Mouse (Mus musculus): Measurements from ENCODE around the gene Ip6k1. TPM values are rescaled to one million over a fixed set of nuclear protein-coding genes. Genes with fewer than 3 reads are reported as not detected.
A peak's percentile ranks its signal among the peaks of the same experiment; 100 is the strongest.
"Not testable (repeated sequence)": the region's sequence is repeated elsewhere in the genome, so short reads cannot be mapped to it uniquely, and the experiment has no call there.

The Ip6k1 gene
- total RNA-seq, 2 experiments from 2014 or later: 123 to 128 TPM

DNA sequence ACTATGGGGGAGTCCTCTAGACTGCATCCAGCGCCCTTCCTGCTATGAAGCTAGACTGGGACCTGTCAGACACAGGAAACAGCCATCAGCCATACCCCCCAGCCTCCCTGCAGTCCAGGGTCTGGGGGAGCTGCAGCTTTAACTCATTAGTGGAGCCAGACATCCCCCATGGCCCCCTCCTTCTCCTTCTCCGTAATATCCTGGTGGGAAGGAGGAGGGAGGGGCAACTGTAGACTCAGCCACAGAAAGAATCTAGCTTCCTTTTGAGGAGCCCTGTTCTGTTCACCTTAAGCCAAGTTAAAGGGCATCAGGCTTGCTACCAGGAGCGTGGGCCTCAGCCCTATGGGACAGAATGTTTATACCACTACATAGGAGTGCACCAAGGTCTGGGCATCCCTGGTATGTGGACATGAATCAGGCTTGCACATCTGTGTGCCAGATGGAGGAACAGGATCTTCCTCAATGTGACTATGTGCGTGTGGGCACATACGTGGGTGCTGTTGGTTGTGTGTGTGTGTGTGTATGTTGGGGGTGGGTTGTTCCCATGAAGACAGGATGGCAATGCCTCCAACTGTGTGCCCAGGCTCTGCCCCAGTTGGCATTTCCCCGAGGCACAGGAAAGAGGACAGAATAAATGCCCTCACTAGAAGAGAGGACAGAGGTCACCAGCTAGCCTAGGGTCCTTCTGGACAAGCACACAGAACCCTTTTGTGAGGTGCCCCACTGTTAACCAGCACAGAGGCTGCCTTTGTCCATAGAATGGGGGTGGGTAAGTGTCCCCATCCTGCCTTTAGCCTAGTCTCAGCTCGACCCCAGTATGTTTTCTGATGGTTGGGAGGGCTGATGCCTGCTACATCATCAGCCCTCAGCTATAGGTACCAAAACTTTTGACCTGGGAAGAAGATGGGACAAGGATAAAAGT, 20.4 kb upstream of the Ip6k1 start:
- no peak for DNase-seq (ENCODE audit: low spot score in 2 of 2)

DNA sequence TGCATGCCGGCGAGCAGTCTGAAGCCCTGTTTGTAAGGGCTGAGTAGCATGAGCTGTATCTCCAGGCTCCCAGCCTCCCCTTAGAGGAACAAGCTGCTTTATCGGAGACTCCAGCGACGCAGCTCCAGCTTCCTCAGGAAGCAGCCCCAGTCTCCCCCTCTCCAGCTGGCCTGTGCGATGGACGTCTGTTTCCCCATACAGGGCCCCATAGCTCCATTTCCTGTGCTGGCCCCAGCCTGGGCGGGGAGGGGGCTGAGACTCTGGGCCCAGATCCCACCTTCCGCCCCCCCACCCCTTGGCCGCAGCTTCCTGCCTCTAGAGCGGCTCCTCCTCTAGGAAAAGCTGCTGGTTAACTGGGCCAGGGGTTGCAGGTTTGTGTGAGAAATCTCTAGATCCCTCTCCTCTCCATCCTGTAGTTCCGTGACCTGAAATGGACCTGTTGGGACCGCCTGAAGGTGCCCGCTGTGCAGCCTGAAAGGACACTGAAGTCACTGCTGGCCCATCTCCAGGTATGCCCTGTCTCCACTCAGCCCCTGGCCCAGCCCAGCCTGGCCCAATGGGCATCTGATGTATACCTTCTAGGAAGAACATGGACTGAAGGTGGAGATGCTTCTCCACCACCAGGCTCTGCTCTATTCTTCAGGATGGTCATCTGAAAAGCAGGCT, 19.5 kb upstream of the Ip6k1 start, which contains the start of gene Gm20661:
TSS of gene Gm20661 (plus strand) at position 378 of the 666 bp plus-strand sequence.
- peak in 1 of 2 experiments; percentile 49 for DNase-seq (ENCODE audit: low spot score in 2 of 2)

DNA sequence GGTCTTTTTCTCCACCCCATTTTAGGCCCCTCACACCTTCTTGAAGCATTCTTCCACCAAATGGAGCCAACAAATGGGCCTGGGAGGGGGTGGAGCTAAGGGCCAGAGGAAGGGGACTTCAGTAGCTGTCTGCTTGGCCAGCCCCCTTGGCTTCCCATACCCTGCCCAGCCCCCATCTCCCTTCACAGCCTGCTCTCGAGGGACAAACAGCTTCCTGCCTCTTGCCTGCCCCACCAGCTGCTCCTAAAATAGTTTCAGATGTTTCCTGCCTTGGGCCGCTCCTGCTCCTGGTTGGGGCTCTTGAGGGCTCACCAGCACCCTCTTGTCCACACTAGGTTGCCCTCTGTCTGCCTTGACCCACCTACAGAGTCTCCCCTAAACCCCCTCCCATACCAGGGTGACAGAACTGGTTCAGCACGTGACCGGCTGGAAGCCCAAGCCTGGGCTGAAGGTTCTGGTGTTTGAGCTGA, 18.8 kb upstream of the Ip6k1 start:
- peak in 1 of 2 experiments; percentile 41 for DNase-seq (ENCODE audit: low spot score in 2 of 2)

GRCm38 (mm10) chr9:107984052-107984753, 18.1 kb upstream of the Ip6k1 start:
- no peak for DNase-seq (ENCODE audit: low spot score in 2 of 2)

GRCm38 (mm10) chr9:107984754-107985055, 17.6 kb upstream of the Ip6k1 start:
- DNase-seq (ENCODE audit: low spot score in 2 of 2): no peak

GRCm38 (mm10) chr9:107985131-107986119, 16.9 kb upstream of the Ip6k1 start, which contains the start of gene Inka1:
Gene Inka1, minus strand, starts transcription at chr9:107985879.
- DNase-seq (ENCODE audit: low spot score in 2 of 2): peak; percentile 68 to 80

DNA sequence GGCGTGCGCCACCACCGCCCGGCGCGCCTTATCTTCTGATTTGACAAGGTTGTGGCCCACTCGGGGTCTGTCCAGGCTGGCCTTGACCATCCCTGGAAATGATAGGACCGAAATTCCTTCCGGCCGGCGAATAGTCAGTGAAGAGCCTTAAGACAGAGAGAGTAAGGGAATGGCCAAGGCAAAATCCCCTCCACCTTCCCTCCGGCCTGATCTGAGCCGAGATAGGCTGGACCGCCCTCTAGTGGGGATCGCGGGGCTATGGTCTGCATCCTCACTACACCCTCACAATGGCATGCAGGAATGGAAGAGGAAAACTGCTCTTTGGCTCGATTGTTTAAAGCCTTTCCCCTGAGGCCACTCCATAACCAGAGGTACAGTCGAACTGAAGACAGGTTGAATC, 15.9 kb upstream of the Ip6k1 start:
- peak; percentile 52 to 71 for DNase-seq (ENCODE audit: low spot score in 2 of 2)

GRCm38 (mm10) chr9:107987950-107988349, 14.4 kb upstream of the Ip6k1 start:
- DNase-seq (ENCODE audit: low spot score in 2 of 2): no peak

DNA sequence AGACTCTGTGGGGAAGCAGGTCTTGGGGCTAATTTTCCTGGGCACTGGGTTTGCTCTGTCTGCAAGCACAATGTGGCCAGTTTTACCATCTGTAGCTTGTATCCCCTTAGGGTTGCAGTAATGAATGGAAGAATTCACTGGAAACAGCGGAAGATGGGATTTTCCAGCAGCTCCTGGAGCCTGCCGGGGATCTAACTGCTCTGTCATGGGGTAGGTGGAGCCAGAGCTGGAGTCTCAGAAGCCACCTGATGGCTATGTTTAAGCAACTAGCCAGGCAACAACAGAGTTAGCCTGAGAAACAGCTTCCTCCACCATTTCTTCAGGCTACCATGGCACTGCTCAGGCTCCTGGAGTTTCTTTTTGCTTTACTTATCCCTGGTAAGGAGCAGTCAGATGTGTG, 10.1 kb upstream of the Ip6k1 start, which contains the start of gene Cdhr4:
TSS of gene Cdhr4 (plus strand) at position 301 of the 400 bp plus-strand sequence.
- no peak for DNase-seq (ENCODE audit: low spot score in 2 of 2)

- DNase-seq (ENCODE audit: low spot score in 2 of 2): no peak
Measured at GRCm38 (mm10) chr9:107993013-107993412, 9.3 kb upstream of the Ip6k1 start.

- DNase-seq (ENCODE audit: low spot score in 2 of 2): no peak
Measured at GRCm38 (mm10) chr9:107994464-107994863, 7.8 kb upstream of the Ip6k1 start.

DNA sequence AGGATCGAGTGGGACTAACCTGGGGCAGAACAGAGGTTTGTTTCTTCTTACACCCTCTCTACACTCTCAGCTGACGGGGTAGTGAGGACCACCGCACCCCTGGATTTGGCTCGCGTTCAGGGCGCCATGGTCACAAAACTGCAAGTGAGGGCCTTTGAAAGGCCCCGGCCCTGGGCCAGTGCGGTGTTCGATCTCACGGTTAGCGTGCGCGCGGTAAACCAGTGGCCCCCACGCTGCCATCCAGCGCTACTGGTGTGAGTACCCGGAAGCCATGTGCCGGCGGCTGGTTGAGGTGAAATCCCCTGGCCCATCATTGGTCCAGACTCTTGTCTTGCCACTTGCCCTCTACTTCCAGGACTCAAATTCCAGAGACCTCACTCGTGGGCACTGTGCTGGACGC, 6.8 kb upstream of the Ip6k1 start:
- DNase-seq (ENCODE audit: low spot score in 2 of 2): no peak

GRCm38 (mm10) chr9:107996049-107996448, 6.3 kb upstream of the Ip6k1 start, which contains the start of gene Gm20662:
Gene Gm20662, plus strand, starts transcription at chr9:107996349.
- no peak for DNase-seq (ENCODE audit: low spot score in 2 of 2)

DNA sequence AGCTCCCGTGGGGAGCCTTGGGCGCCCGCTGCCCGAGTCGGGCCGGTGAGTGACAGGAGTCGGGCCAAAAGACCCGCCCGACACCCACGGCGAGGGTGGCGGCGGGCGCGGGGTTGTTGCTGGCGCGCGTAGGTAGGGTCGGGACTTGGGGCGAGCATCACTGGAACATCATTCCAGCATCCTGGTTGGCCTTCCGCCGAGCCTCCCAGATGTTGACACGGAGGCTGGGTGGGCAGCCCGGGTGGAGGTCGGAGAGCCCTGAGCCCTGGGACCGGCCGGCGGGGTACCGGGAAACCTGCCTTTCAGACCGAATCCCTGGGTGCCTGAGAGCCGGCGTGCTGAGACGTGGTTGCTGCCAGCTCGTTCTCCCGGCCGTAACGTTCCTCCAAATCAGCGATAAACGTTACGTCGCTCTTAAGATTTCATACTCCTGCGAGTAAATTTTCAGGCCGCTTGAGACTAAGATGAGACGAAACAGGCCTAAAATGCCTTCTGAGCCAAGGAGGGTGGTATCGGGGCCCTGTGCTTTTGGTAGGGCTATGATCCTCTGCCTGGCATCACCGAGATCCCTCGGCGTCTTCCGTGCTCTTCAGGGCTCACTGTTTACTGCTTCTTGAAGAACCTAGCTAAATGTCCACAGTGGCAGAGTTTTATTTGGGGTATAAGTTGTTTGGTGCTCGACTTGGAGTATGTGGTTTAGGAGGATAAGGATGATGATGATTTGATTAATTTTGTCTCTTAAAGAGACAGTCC, 653 bp downstream of the Ip6k1 start:
- no peak for DNase-seq (ENCODE audit: low spot score in 2 of 2)

GRCm38 (mm10) chr9:108003531-108003890, 1.2 kb downstream of the Ip6k1 start:
- no peak for DNase-seq (ENCODE audit: low spot score in 2 of 2)

GRCm38 (mm10) chr9:108008041-108008440, 5.7 kb downstream of the Ip6k1 start:
- DNase-seq (ENCODE audit: low spot score in 2 of 2): no peak

- DNase-seq (ENCODE audit: low spot score in 2 of 2): no peak
Measured at GRCm38 (mm10) chr9:108010385-108010784, 8.1 kb downstream of the Ip6k1 start.

GRCm38 (mm10) chr9:108013577-108013976, 11.3 kb downstream of the Ip6k1 start:
- DNase-seq (ENCODE audit: low spot score in 2 of 2): not testable (repeated sequence)

DNA sequence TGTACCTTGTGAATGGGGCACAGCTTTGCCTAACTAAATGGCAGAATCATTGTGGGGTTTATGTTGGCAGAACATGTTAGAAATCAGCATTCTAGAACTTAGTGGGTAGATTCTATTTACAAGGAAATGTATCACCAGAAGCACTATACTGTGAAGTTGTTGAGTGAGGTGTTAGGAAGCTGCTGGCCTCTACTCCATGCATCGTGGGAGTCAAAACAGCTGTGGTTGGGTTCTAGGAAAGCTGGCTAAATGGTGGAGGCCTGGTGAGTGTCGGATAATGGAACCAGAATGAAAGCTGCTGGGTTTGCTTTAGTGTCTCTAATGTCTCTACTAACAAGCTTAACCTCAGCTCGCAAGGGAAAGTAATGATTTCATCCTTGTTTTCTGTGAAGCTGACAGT, 14.8 kb downstream of the Ip6k1 start:
- DNase-seq (ENCODE audit: low spot score in 2 of 2): no peak
